In the genomic region with DNA sequence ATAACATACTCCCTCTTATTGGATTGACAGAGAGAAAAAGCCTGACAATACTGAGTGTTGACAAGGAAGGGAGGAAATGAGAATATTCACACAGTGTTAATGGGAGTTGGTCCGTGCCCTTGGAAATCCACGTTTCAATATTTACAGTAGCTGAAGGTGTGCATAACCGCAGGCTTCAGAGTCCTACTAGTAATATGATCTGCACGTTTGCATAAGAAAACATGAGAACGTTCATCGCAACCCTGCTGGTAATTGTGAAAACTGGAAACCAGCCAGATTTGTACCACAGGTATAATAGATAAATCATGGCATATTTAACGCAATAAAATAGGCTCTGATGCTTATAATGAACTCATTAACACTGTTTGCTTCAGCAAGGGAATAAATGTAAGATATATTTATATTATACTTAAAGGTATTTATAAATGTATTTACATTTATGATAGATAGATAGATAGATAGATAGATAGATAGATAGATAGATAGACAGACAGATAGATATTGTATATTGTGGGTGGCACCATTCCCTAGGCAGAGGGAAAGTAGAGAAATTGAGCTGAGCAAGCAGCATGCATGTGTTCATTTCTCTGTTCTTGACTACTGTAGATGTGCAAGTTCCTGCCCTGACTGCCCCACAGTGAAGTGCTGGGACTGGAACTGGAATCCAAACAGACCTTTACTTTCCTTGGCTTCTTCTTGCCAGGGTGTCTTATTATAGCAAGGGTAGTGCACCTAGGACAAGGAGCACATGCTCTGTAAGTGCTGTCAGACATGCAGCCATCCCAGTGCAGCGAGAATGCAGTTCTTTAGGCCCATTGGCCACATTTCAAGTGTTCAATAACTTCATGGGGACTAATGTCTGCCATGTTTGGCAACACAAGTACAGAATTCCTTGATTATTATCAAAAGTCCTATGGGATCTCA, we compare ENCODE assay signal across 12 mouse cellular contexts.
"Had no signal": no experiment of that assay in that cellular context is flagged by ENCODE, and none has a peak within 500 bp of the region (broad histone marks: within the 10 kb centered on the region; RNA-seq: fewer than 3 reads in every experiment).

No protein-coding gene starts in this region.

- H3K4me1 ChIP-seq: neural tube, embryonic 12.5 days had no signal

- DNase-seq: kidney, adult 11 months; kidney, adult 9 months; kidney, postnatal 36 days; layer of hippocampus, adult 9-11 months; left cerebral cortex, postnatal 4 days; midbrain, embryonic 14.5 days; right cerebral cortex, postnatal 14 days; thymus, postnatal 4 days had no signal

- H3K4me2 ChIP-seq: limb, embryonic 13.5 days; neural tube, embryonic 12.5 days had no signal

- H3K9me3 ChIP-seq: limb, embryonic 13.5 days; neural tube, embryonic 12.5 days had no signal

- H3K27me3 ChIP-seq: limb, embryonic 13.5 days; neural tube, embryonic 12.5 days had no signal

- H3K9ac ChIP-seq: limb, embryonic 13.5 days; liver, embryonic 14.5 days; neural tube, embryonic 12.5 days had no signal

- H3K4me3 ChIP-seq: limb, embryonic 13.5 days; neural tube, embryonic 12.5 days had no signal

- H3K36me3 ChIP-seq: limb, embryonic 13.5 days; neural tube, embryonic 12.5 days had no signal

- H3K27ac ChIP-seq: kidney, postnatal 0 days; limb, embryonic 13.5 days; liver, embryonic 14.5 days; neural tube, embryonic 12.5 days had no signal
